Mouse (Mus musculus) small intestine, adult 2 months (tissue): ENCODE data around the gene Fam131a.

ENCODE experiments used
- CTCF ChIP-seq: fragments of 200-500 bp; IDR thresholded peaks from 2 replicates; pipeline ENCODE4 v1.5.1; 2012; ENCODE audit warnings: low read depth, mild to moderate bottlenecking, control low read depth, inconsistent platforms, low read length, moderate library complexity, mixed read lengths; ENCODE audit not compliant: insufficient replicate concordance, insufficient read length; ENCODE audit errors: extremely low read depth
- POLR2A ChIP-seq: fragments of 200-500 bp; IDR thresholded peaks from 2 replicates; pipeline ENCODE4 v1.6.1; 2012; ENCODE audit warnings: low read depth, mild to moderate bottlenecking, control low read depth, inconsistent platforms, low read length, moderate library complexity

DNA sequence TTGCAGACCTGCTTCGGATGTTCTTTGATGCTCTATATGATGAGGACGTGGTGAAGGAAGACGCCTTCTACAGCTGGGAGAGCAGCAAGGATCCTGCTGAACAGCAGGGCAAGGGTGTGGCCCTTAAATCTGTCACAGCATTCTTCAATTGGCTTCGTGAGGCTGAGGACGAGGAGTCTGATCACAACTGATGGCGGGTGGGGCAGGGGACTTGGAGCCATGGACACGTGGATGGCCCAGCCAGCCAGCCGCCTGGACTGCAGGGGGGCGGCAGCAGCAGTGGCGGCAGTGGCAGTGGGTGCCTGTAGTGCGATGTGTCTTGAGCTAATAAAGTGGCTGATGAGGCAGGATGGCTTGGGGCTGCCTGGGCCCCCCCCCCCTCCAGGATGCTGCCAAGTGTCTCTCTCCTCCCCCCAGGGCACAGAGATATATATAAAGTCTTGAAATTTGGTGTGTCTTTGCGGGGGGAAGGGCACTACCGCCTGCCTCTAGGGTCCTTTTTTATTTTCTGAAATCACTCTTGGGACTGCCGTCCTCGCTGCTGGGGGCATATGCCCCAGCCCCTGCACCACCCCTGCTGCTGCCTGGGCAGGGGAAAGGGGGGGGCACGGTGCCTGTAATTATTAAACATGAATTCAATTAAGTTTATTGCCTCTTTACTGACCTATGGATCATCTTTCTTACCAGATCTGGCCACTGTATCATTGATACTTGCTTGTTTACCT is 638 bp upstream of the Fam131a start:
- no peak for TF ChIP-seq CTCF
- no peak for TF ChIP-seq POLR2A
